Mouse (Mus musculus) lung, postnatal 36 days (tissue): ENCODE results near the gene Cradd.

ENCODE experiments used
- DNase-seq: peaks from one replicate; pipeline ENCODE4 v3.0.0; 2022; ENCODE audit warnings: mixed read lengths

Gene Cradd

GRCm38 (mm10) chr10:95332596-95332995 is 8.7 kb upstream of the Cradd start:
- no peak for DNase-seq

GRCm38 (mm10) chr10:95330375-95331363 is 6.7 kb upstream of the Cradd start:
- peak; percentile 44 for DNase-seq

GRCm38 (mm10) chr10:95329884-95330283 is 6.0 kb upstream of the Cradd start:
- no peak for DNase-seq

- no peak for DNase-seq
These were observed 322 bp upstream of the Cradd start for GRCm38 (mm10) chr10:95324278-95324631.

GRCm38 (mm10) chr10:95322076-95323070 is 1.6 kb downstream of the Cradd start:
- peak; percentile 87 for DNase-seq

- DNase-seq, result no peak
These were observed 4.9 kb downstream of the Cradd start for GRCm38 (mm10) chr10:95319001-95319400.

GRCm38 (mm10) chr10:95318392-95318708 is 5.6 kb downstream of the Cradd start:
- peak; percentile 50 for DNase-seq

GRCm38 (mm10) chr10:95317581-95318391 is 6.1 kb downstream of the Cradd start:
- DNase-seq, result peak; percentile 35

- DNase-seq, result no peak
These were observed 6.8 kb downstream of the Cradd start for GRCm38 (mm10) chr10:95317091-95317490.

GRCm38 (mm10) chr10:95316675-95317074 is 7.3 kb downstream of the Cradd start:
- no peak for DNase-seq

- peak; percentile 25 for DNase-seq
These were observed 8.0 kb downstream of the Cradd start for GRCm38 (mm10) chr10:95315801-95316474.

- no peak for DNase-seq
These were observed 8.6 kb downstream of the Cradd start for GRCm38 (mm10) chr10:95315321-95315720.

GRCm38 (mm10) chr10:95314019-95314418 is 9.9 kb downstream of the Cradd start:
- DNase-seq, result no peak

- DNase-seq, result peak; percentile 50
These were observed 10.4 kb downstream of the Cradd start for GRCm38 (mm10) chr10:95313524-95313923.

- DNase-seq, result no peak
These were observed 13.1 kb downstream of the Cradd start for GRCm38 (mm10) chr10:95310688-95311441.

- no peak for DNase-seq
These were observed 14.3 kb downstream of the Cradd start for GRCm38 (mm10) chr10:95309412-95310322.

GRCm38 (mm10) chr10:95308991-95309390 is 14.9 kb downstream of the Cradd start:
- DNase-seq, result no peak

- no peak for DNase-seq
These were observed 16.0 kb downstream of the Cradd start for GRCm38 (mm10) chr10:95307916-95308315.

GRCm38 (mm10) chr10:95306824-95307552 is 16.9 kb downstream of the Cradd start:
- peak; percentile 86 for DNase-seq
